Mouse (Mus musculus) thymus, postnatal 4 days (tissue): ENCODE measurements around the gene Cyp2j5.
A peak's percentile ranks its signal among the peaks of the same experiment; 100 is the strongest.
"Not testable (repeated sequence)": the region's sequence is repeated elsewhere in the genome, so short reads cannot be mapped to it uniquely, and the experiment has no call there.

Source experiments
- DNase-seq: peaks from one replicate; pipeline ENCODE4 v3.0.0; 2021

The Cyp2j5 gene

GRCm38 (mm10) chr4:96663991-96664390, at the start of gene Cyp2j5:
Gene Cyp2j5, minus strand, starts transcription at chr4:96664154.
- no peak for DNase-seq

- DNase-seq: peak; percentile 36
These were observed 41.5 kb upstream of the Cyp2j5 start for GRCm38 (mm10) chr4:96705281-96705951.

GRCm38 (mm10) chr4:96698218-96698561, 34.2 kb upstream of the Cyp2j5 start:
- DNase-seq: no peak

GRCm38 (mm10) chr4:96697511-96698217, 33.7 kb upstream of the Cyp2j5 start:
- DNase-seq: no peak

- DNase-seq: peak; percentile 17
These were observed 32.8 kb upstream of the Cyp2j5 start for GRCm38 (mm10) chr4:96696614-96697360.

GRCm38 (mm10) chr4:96687358-96687803, 23.4 kb upstream of the Cyp2j5 start:
- no peak for DNase-seq

- no peak for DNase-seq
These were observed 19.5 kb upstream of the Cyp2j5 start for GRCm38 (mm10) chr4:96683474-96683873.

GRCm38 (mm10) chr4:96680966-96681365, 17.0 kb upstream of the Cyp2j5 start:
- DNase-seq: no peak

GRCm38 (mm10) chr4:96680233-96680632, 16.3 kb upstream of the Cyp2j5 start:
- DNase-seq: no peak

- DNase-seq: no peak
These were observed 907 bp upstream of the Cyp2j5 start for GRCm38 (mm10) chr4:96664668-96665454.

GRCm38 (mm10) chr4:96635455-96635854, 28.5 kb downstream of the Cyp2j5 start:
- no peak for DNase-seq

- DNase-seq: no peak
These were observed 41.5 kb downstream of the Cyp2j5 start for GRCm38 (mm10) chr4:96622474-96622873.

- peak; percentile 10 for DNase-seq
These were observed 72.2 kb downstream of the Cyp2j5 start for GRCm38 (mm10) chr4:96591791-96592150.

GRCm38 (mm10) chr4:96590911-96591790, 72.8 kb downstream of the Cyp2j5 start, which contains the start of gene Cyp2j9:
Gene Cyp2j9, minus strand, starts transcription at chr4:96591578.
- DNase-seq: peak; percentile 12

- DNase-seq: no peak
These were observed 82.4 kb downstream of the Cyp2j5 start for GRCm38 (mm10) chr4:96581425-96582088.

GRCm38 (mm10) chr4:96580351-96580750, 83.6 kb downstream of the Cyp2j5 start:
- DNase-seq: not testable (repeated sequence)
